Mouse (Mus musculus): ENCODE results near the gene Gtf2h1. TPM values are rescaled to one million over a fixed set of nuclear protein-coding genes. Genes with fewer than 3 reads are reported as not detected.

The Gtf2h1 gene
- polyA plus RNA-seq, 1 experiment from 2014 or later = 34.9 TPM

- WGBS (ENCODE audit: insufficient replicate concordance) = 80% methylated on average over 7 of the region's 7 CpGs
- Histone ChIP-seq H3K4me1 (ENCODE audit: control insufficient read depth, insufficient read depth, low read length) (no peaks in the 10 kb centered on the region), H3K36me3 (ENCODE audit: control insufficient read depth, insufficient read depth, low read length) (peaks cover 57% of the 10 kb centered on the region), H3K4me3 (ENCODE audit: low read depth, low read length) (no peak overlapping the region), H3K27ac (ENCODE audit: low read depth, low read length) (no peak overlapping the region), H3K9ac (ENCODE audit: low read depth, low read length) (no peak overlapping the region), H3K4me2 (no peak overlapping the region), H3K9me3 (replicated peaks; ENCODE audit: control insufficient read depth, low read length) (no peaks in the 10 kb centered on the region), H3K27me3 (ENCODE audit: control insufficient read depth, insufficient read depth, low read length) (no peaks in the 10 kb centered on the region)
- ATAC-seq (replicated peaks; ENCODE audit: insufficient number of reproducible peaks, low FRiP score, low TSS enrichment) = no peak
Measured at GRCm38 (mm10) chr7:46851026-46851425, 55.1 kb downstream of the Gtf2h1 start.

DNA sequence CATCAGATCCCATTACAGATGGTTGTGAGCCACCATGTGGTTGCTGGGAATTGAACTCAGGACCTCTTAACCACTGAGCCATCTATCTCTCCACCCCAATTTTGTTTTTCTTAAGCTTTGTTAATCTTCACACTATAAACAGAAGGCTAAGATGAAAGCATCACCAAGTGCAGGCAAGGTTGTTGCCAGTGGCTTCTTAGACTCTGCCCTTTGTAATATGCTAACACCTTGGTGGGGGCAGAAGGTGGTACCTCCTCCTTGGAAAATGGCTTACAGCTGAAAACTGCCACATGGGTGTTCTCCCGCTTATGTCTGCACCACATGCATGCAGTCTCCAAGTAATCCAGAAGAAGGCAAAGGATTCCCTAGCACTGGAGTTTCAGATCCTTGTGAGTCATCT lies 56.8 kb downstream of the Gtf2h1 start:
- no peak overlapping the region for H3K4me3 ChIP-seq (ENCODE audit: low read depth, low read length)
- no peaks in the 10 kb centered on the region for H3K9me3 ChIP-seq (replicated peaks; ENCODE audit: control insufficient read depth, low read length)
- H3K36me3 ChIP-seq (ENCODE audit: control insufficient read depth, insufficient read depth, low read length) = peaks cover 56% of the 10 kb centered on the region
- no peaks in the 10 kb centered on the region for H3K27me3 ChIP-seq (ENCODE audit: control insufficient read depth, insufficient read depth, low read length)
- no peak overlapping the region for H3K27ac ChIP-seq (ENCODE audit: low read depth, low read length)
- ATAC-seq (replicated peaks; ENCODE audit: insufficient number of reproducible peaks, low FRiP score, low TSS enrichment) = no peak
- H3K9ac ChIP-seq (ENCODE audit: low read depth, low read length) = no peak overlapping the region
- H3K4me2 ChIP-seq = no peak overlapping the region
- 94% methylated on average over 1 of the region's 1 CpGs for WGBS (ENCODE audit: insufficient replicate concordance)
- H3K4me1 ChIP-seq (ENCODE audit: control insufficient read depth, insufficient read depth, low read length) = no peaks in the 10 kb centered on the region

DNA sequence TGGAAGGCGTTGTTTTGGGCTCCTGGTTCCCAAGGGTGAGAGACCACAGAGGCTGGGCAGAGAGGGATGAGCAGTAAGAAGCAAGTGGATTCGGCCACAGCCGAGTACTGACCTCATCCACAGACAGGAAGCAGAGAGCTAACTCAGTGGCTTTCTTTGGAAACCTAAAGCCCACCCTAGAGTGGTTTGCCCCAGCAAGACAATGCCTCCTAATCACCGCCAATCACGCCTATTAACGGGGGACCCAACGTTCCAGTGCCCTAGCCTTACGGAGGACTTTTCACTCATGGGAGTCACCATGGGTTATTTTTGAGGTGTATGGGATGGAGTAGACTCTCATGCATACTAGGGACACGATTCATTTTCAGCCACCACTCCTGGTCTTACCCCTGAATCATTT lies 57.5 kb downstream of the Gtf2h1 start:
- Histone ChIP-seq H3K27me3 (ENCODE audit: control insufficient read depth, insufficient read depth, low read length) (no peaks in the 10 kb centered on the region), H3K9ac (ENCODE audit: low read depth, low read length) (no peak overlapping the region), H3K9me3 (replicated peaks; ENCODE audit: control insufficient read depth, low read length) (no peaks in the 10 kb centered on the region), H3K36me3 (ENCODE audit: control insufficient read depth, insufficient read depth, low read length) (peaks cover 52% of the 10 kb centered on the region), H3K4me2 (no peak overlapping the region), H3K27ac (ENCODE audit: low read depth, low read length) (no peak overlapping the region), H3K4me3 (ENCODE audit: low read depth, low read length) (no peak overlapping the region), H3K4me1 (ENCODE audit: control insufficient read depth, insufficient read depth, low read length) (no peaks in the 10 kb centered on the region)
- ATAC-seq (replicated peaks; ENCODE audit: insufficient number of reproducible peaks, low FRiP score, low TSS enrichment) = no peak
- 85% methylated on average over 9 of the region's 9 CpGs for WGBS (ENCODE audit: insufficient replicate concordance)

- no peak overlapping the region for H3K4me2 ChIP-seq
- WGBS (ENCODE audit: insufficient replicate concordance) = 69% methylated on average over 7 of the region's 7 CpGs
- H3K27ac ChIP-seq (ENCODE audit: low read depth, low read length) = no peak overlapping the region
- H3K9ac ChIP-seq (ENCODE audit: low read depth, low read length) = no peak overlapping the region
- H3K4me3 ChIP-seq (ENCODE audit: low read depth, low read length) = no peak overlapping the region
- H3K27me3 ChIP-seq (ENCODE audit: control insufficient read depth, insufficient read depth, low read length) = no peaks in the 10 kb centered on the region
- no peak for ATAC-seq (replicated peaks; ENCODE audit: insufficient number of reproducible peaks, low FRiP score, low TSS enrichment)
- H3K4me1 ChIP-seq (ENCODE audit: control insufficient read depth, insufficient read depth, low read length) = no peaks in the 10 kb centered on the region
- H3K36me3 ChIP-seq (ENCODE audit: control insufficient read depth, insufficient read depth, low read length) = peaks cover 39% of the 10 kb centered on the region
- H3K9me3 ChIP-seq (replicated peaks; ENCODE audit: control insufficient read depth, low read length) = no peaks in the 10 kb centered on the region
Measured at GRCm38 (mm10) chr7:46855866-46856560, 60.1 kb downstream of the Gtf2h1 start.

GRCm38 (mm10) chr7:46857436-46857835 lies 61.5 kb downstream of the Gtf2h1 start:
- ATAC-seq (replicated peaks; ENCODE audit: insufficient number of reproducible peaks, low FRiP score, low TSS enrichment) = no peak
- Histone ChIP-seq H3K27me3 (ENCODE audit: control insufficient read depth, insufficient read depth, low read length) (no peaks in the 10 kb centered on the region), H3K27ac (ENCODE audit: low read depth, low read length) (no peak overlapping the region), H3K9me3 (replicated peaks; ENCODE audit: control insufficient read depth, low read length) (no peaks in the 10 kb centered on the region), H3K9ac (ENCODE audit: low read depth, low read length) (no peak overlapping the region), H3K4me3 (ENCODE audit: low read depth, low read length) (no peak overlapping the region), H3K4me1 (ENCODE audit: control insufficient read depth, insufficient read depth, low read length) (no peaks in the 10 kb centered on the region), H3K4me2 (no peak overlapping the region), H3K36me3 (ENCODE audit: control insufficient read depth, insufficient read depth, low read length) (peaks cover 25% of the 10 kb centered on the region)
- 76% methylated on average over 9 of the region's 9 CpGs for WGBS (ENCODE audit: insufficient replicate concordance)

DNA sequence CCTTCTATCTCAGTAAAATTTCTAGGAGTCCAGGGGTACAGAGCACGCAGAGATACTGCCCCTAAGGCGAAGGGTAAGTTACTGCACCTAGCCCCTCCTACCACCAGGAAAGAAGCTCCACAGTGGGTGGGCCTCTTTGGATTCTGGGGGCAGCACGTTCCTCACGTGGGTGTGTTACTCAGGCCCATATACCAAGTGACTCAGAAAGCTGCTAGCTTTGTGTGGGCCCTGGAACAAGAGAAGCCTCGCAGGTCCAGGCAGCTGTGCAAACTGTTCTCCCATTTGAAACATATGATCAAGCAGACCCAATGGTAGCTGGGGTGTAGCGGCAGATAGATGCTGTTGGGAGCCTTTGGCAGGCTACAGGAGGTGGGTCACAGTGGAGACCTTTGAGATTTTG lies 63.1 kb downstream of the Gtf2h1 start:
- Histone ChIP-seq H3K4me1 (ENCODE audit: control insufficient read depth, insufficient read depth, low read length) (no peaks in the 10 kb centered on the region), H3K27me3 (ENCODE audit: control insufficient read depth, insufficient read depth, low read length) (no peaks in the 10 kb centered on the region), H3K9ac (ENCODE audit: low read depth, low read length) (no peak overlapping the region), H3K9me3 (replicated peaks; ENCODE audit: control insufficient read depth, low read length) (no peaks in the 10 kb centered on the region), H3K4me3 (ENCODE audit: low read depth, low read length) (no peak overlapping the region), H3K27ac (ENCODE audit: low read depth, low read length) (no peak overlapping the region), H3K4me2 (no peak overlapping the region), H3K36me3 (ENCODE audit: control insufficient read depth, insufficient read depth, low read length) (peaks cover 10% of the 10 kb centered on the region)
- 63% methylated on average over 6 of the region's 6 CpGs for WGBS (ENCODE audit: insufficient replicate concordance)
- ATAC-seq (replicated peaks; ENCODE audit: insufficient number of reproducible peaks, low FRiP score, low TSS enrichment) = no peak

DNA sequence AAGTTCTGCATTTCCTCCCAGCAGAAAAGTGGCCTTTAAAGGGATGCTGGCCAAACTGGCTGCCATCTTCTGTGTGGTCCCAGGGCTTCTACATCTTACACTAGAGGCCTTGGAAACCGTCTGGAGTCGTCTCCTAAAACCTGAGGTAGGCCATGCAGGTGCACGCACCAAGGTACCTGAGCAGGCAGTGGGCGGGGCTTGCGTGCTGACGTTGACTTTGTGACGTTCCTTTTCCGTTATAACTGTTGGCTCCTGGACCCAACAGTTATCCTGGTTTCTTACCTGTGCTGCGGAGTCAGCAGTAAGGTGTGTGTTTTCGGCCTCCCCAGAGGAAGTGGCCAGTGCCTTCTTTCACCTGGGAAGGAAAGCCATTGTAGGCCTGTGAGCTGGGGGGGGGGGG lies 65.1 kb downstream of the Gtf2h1 start, which contains the start of gene Ldhc:
TSS of gene Ldhc (plus strand) at position 208 of the 400 bp plus-strand sequence.
- no peaks in the 10 kb centered on the region for H3K27me3 ChIP-seq (ENCODE audit: control insufficient read depth, insufficient read depth, low read length)
- H3K9ac ChIP-seq (ENCODE audit: low read depth, low read length) = no peak within 1 kb of the TSS
- WGBS (ENCODE audit: insufficient replicate concordance) = 39% methylated on average over 10 of the region's 10 CpGs
- ATAC-seq (replicated peaks; ENCODE audit: insufficient number of reproducible peaks, low FRiP score, low TSS enrichment) = no peak
- no peak within 1 kb of the TSS for H3K4me2 ChIP-seq
- H3K4me1 ChIP-seq (ENCODE audit: control insufficient read depth, insufficient read depth, low read length) = no peaks in the 10 kb centered on the region
- no peak within 1 kb of the TSS for H3K27ac ChIP-seq (ENCODE audit: low read depth, low read length)
- H3K9me3 ChIP-seq (replicated peaks; ENCODE audit: control insufficient read depth, low read length) = no peaks in the 10 kb centered on the region
- H3K36me3 ChIP-seq (ENCODE audit: control insufficient read depth, insufficient read depth, low read length) = no peaks in the 10 kb centered on the region
- H3K4me3 ChIP-seq (ENCODE audit: low read depth, low read length) = no peak within 1 kb of the TSS

DNA sequence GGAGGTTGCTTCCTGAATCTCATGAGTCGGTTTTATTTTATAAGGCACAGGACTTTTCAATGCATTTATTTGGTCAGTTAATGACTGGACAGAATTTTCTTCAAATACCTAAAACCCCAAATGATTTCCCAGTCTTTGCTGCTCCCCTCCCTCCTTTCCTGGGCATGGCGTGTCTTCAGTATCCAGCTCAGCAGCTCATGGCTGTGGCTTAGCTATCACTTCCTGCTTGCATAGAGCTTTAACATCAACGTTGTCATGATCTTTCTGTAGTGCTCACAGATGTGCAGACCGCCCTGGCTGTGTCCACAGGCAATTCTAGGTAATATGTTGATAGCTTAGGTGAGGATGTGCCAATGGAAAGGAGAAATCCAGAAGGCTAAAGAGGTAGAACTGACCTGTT lies 76.1 kb downstream of the Gtf2h1 start:
- WGBS (ENCODE audit: insufficient replicate concordance) = 69% methylated on average over 4 of the region's 4 CpGs
- no peak for ATAC-seq (replicated peaks; ENCODE audit: insufficient number of reproducible peaks, low FRiP score, low TSS enrichment)
- Histone ChIP-seq H3K9me3 (replicated peaks; ENCODE audit: control insufficient read depth, low read length) (no peaks in the 10 kb centered on the region), H3K36me3 (ENCODE audit: control insufficient read depth, insufficient read depth, low read length) (no peaks in the 10 kb centered on the region), H3K4me2 (no peak overlapping the region), H3K4me3 (ENCODE audit: low read depth, low read length) (no peak overlapping the region), H3K9ac (ENCODE audit: low read depth, low read length) (no peak overlapping the region), H3K27me3 (ENCODE audit: control insufficient read depth, insufficient read depth, low read length) (no peaks in the 10 kb centered on the region), H3K4me1 (ENCODE audit: control insufficient read depth, insufficient read depth, low read length) (no peaks in the 10 kb centered on the region), H3K27ac (ENCODE audit: low read depth, low read length) (no peak overlapping the region)
